Mouse (Mus musculus): ENCODE data around the gene Large1. TPM values are rescaled to one million over a fixed set of nuclear protein-coding genes. Genes with fewer than 3 reads are reported as not detected.
A peak's percentile ranks its signal among the peaks of the same experiment; 100 is the strongest.

Large1 gene
- polyA plus RNA-seq, 1 experiment from 2014 or later, result 2.8 TPM

DNA sequence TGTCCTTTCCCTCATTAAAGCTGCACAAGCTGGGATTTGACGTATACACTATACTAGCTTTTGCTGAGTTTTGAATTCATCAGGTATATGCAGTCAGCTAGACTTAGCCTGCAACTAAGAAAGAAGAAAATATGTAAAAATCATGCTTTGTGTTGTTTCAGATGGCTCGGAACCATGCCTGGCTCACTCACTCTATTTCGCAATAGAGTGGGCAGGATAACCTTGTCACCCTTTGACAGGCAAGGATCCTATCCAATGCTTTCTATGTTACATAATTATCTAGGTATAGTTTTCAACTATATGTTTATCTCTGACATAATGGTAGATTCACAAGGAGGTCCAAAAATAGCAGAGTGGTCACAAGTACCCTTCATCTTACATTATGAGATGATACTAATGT lies 109.2 kb downstream of the Large1 start:
- Histone ChIP-seq H3K9ac (ENCODE audit: low read depth, low read length) (no peak overlapping the region), H3K36me3 (ENCODE audit: control insufficient read depth, insufficient read depth) (no peaks in the 10 kb centered on the region), H3K4me2 (replicated peaks; ENCODE audit: low read depth) (no peak overlapping the region), H3K9me3 (ENCODE audit: control insufficient read depth) (no peaks in the 10 kb centered on the region), H3K4me3 (ENCODE audit: low read depth, low read length) (no peak overlapping the region), H3K4me1 (replicated peaks; ENCODE audit: control insufficient read depth, insufficient read depth, low read length) (no peaks in the 10 kb centered on the region), H3K27me3 (replicated peaks; ENCODE audit: control insufficient read depth, insufficient read depth, low read length) (no peaks in the 10 kb centered on the region), H3K27ac (ENCODE audit: low read depth, low read length) (no peak overlapping the region)
- 96% methylated on average over 3 of the region's 3 CpGs for WGBS
- ATAC-seq, result no peak
- no peak for TF ChIP-seq CTCF (IDR thresholded peaks at IDR 0.05; ENCODE audit: low read depth)

DNA sequence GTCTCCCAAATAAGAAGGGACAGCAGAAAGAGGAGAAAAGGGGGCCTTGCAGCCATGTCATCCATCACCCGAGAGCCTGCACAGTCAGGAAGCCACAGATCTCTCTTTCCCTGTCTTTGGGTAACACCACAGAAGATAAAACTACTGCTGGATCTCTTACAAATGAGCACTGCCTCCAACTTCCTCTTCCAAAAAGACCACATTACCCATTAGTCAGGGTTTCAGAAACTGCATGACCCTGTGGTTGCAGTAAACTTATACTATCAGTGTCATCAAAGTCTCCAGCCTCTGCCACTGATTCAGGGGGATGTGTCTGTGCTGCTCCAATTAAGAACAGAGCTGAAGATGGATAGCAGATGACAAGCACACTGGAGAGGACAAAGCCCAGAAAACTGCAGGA lies 111.3 kb downstream of the Large1 start:
- no peak overlapping the region for H3K4me2 ChIP-seq (replicated peaks; ENCODE audit: low read depth)
- no peak overlapping the region for H3K9ac ChIP-seq (ENCODE audit: low read depth, low read length)
- ATAC-seq, result no peak
- no peaks in the 10 kb centered on the region for H3K4me1 ChIP-seq (replicated peaks; ENCODE audit: control insufficient read depth, insufficient read depth, low read length)
- H3K27me3 ChIP-seq (replicated peaks; ENCODE audit: control insufficient read depth, insufficient read depth, low read length), result no peaks in the 10 kb centered on the region
- 79% methylated on average over 1 of the region's 1 CpGs for WGBS
- no peak overlapping the region for H3K4me3 ChIP-seq (ENCODE audit: low read depth, low read length)
- TF ChIP-seq CTCF (IDR thresholded peaks at IDR 0.05; ENCODE audit: low read depth), result no peak
- no peak overlapping the region for H3K27ac ChIP-seq (ENCODE audit: low read depth, low read length)
- no peaks in the 10 kb centered on the region for H3K36me3 ChIP-seq (ENCODE audit: control insufficient read depth, insufficient read depth)
- H3K9me3 ChIP-seq (ENCODE audit: control insufficient read depth), result no peaks in the 10 kb centered on the region

DNA sequence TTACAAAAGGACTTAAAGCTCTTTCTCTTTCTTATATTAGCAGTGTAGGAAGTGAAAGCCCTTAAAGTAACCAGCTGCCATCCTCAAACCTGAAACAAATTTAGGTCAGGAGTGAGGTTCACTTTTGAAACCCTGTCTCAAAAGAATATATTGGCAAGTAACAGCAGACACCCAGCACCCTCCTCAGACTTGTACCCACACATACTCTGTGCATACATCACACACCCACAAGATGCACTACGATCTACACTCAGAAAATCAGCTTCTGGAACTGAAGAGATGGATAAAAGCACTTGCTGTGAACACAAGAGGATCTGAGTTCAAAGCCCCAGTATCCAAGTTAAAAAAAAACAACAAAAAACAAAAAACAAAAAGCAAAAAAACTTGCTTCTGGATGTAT lies 119.1 kb downstream of the Large1 start:
- TF ChIP-seq CTCF (IDR thresholded peaks at IDR 0.05; ENCODE audit: low read depth), result no peak
- H3K4me3 ChIP-seq (ENCODE audit: low read depth, low read length), result no peak overlapping the region
- no peak overlapping the region for H3K4me2 ChIP-seq (replicated peaks; ENCODE audit: low read depth)
- H3K9me3 ChIP-seq (ENCODE audit: control insufficient read depth), result no peaks in the 10 kb centered on the region
- H3K36me3 ChIP-seq (ENCODE audit: control insufficient read depth, insufficient read depth), result no peaks in the 10 kb centered on the region
- 95% methylated on average over 1 of the region's 1 CpGs for WGBS
- no peak for ATAC-seq
- H3K27me3 ChIP-seq (replicated peaks; ENCODE audit: control insufficient read depth, insufficient read depth, low read length), result no peaks in the 10 kb centered on the region
- no peaks in the 10 kb centered on the region for H3K4me1 ChIP-seq (replicated peaks; ENCODE audit: control insufficient read depth, insufficient read depth, low read length)
- no peak overlapping the region for H3K27ac ChIP-seq (ENCODE audit: low read depth, low read length)
- no peak overlapping the region for H3K9ac ChIP-seq (ENCODE audit: low read depth, low read length)

DNA sequence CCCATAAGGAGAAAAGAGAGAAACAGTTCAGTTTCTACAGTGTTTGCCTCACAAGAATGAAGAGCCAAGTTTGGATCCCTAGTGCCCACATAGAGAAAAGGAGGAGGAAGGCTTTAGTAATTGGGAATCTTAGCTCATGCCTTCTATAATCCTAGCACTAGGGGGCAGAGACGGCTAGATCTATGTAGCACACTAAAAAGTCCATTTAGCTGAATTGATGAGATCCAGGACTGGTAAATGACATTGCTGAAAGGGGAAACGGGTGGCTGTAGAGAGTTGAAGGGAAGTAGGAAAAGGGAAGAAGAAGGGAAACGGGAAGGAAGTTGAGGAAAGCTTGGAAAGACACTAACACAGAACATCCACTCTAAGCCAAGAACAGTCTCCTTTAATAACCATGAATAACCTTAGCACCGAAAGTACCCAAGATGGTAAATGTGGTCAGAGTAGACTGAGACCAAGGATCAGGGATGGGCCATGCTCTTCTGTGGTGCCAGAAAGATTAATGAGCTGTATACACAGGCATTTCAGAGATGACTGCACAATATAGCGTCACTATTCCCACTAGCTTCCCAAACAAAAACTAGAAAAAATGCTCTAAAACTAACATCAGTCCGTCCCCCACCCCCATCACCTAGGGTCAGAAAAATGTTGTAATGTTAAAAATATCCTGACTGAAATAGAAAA lies 119.8 kb downstream of the Large1 start:
- WGBS, result 47% methylated on average over 6 of the region's 6 CpGs
- H3K27me3 ChIP-seq (replicated peaks; ENCODE audit: control insufficient read depth, insufficient read depth, low read length), result no peaks in the 10 kb centered on the region
- no peaks in the 10 kb centered on the region for H3K9me3 ChIP-seq (ENCODE audit: control insufficient read depth)
- H3K27ac ChIP-seq (ENCODE audit: low read depth, low read length), result no peak overlapping the region
- H3K9ac ChIP-seq (ENCODE audit: low read depth, low read length), result no peak overlapping the region
- no peak overlapping the region for H3K4me2 ChIP-seq (replicated peaks; ENCODE audit: low read depth)
- H3K4me3 ChIP-seq (ENCODE audit: low read depth, low read length), result no peak overlapping the region
- no peaks in the 10 kb centered on the region for H3K36me3 ChIP-seq (ENCODE audit: control insufficient read depth, insufficient read depth)
- no peak for ATAC-seq
- peak; percentile 87 for TF ChIP-seq CTCF (IDR thresholded peaks at IDR 0.05; ENCODE audit: low read depth)
- H3K4me1 ChIP-seq (replicated peaks; ENCODE audit: control insufficient read depth, insufficient read depth, low read length), result no peaks in the 10 kb centered on the region

DNA sequence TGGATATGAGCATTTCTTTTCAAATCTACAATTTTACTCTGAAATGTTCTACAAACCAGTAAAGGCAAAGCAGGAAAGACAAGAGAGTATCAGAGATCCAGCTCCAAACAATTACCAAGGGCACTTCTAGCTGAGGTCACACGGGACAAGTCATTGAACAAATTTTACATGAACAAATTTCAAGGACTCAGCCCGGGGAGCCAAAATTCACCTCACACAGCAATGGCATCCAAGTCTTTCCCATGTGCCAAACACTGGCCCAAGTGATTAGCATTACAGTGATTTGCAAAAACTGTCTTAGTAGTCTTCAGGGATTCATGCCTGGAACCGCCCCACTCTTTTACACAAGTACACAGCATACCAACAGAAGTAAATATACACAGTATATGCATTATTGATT lies 126.5 kb downstream of the Large1 start:
- H3K27ac ChIP-seq (ENCODE audit: low read depth, low read length), result no peak overlapping the region
- H3K27me3 ChIP-seq (replicated peaks; ENCODE audit: control insufficient read depth, insufficient read depth, low read length), result no peaks in the 10 kb centered on the region
- ATAC-seq, result no peak
- H3K36me3 ChIP-seq (ENCODE audit: control insufficient read depth, insufficient read depth), result no peaks in the 10 kb centered on the region
- H3K4me3 ChIP-seq (ENCODE audit: low read depth, low read length), result no peak overlapping the region
- no peaks in the 10 kb centered on the region for H3K4me1 ChIP-seq (replicated peaks; ENCODE audit: control insufficient read depth, insufficient read depth, low read length)
- 85% methylated on average over 3 of the region's 3 CpGs for WGBS
- H3K9ac ChIP-seq (ENCODE audit: low read depth, low read length), result no peak overlapping the region
- no peak for TF ChIP-seq CTCF (IDR thresholded peaks at IDR 0.05; ENCODE audit: low read depth)
- no peak overlapping the region for H3K4me2 ChIP-seq (replicated peaks; ENCODE audit: low read depth)
- no peaks in the 10 kb centered on the region for H3K9me3 ChIP-seq (ENCODE audit: control insufficient read depth)

DNA sequence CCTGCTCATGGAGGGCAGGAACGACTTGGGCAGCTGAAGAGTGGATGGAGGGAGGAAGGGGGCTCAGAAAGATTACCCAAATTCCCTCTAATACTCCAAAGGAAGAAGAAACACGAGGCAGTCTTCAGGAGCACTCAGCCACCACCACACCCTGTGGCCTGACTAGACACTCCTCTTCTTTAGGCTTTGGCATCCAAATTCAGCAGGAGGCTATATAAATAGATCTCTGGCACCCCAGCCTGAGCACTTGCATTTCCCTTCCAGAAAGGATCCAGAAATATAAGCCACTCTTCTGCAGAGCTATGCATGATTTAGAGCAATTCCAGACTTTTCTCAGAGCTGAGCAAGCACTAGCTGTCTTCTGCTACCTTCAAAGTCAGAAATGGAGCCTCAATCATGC lies 127.7 kb downstream of the Large1 start:
- H3K9ac ChIP-seq (ENCODE audit: low read depth, low read length), result no peak overlapping the region
- no peaks in the 10 kb centered on the region for H3K27me3 ChIP-seq (replicated peaks; ENCODE audit: control insufficient read depth, insufficient read depth, low read length)
- no peaks in the 10 kb centered on the region for H3K9me3 ChIP-seq (ENCODE audit: control insufficient read depth)
- 48% methylated on average over 2 of the region's 2 CpGs for WGBS
- H3K4me1 ChIP-seq (replicated peaks; ENCODE audit: control insufficient read depth, insufficient read depth, low read length), result no peaks in the 10 kb centered on the region
- no peak overlapping the region for H3K27ac ChIP-seq (ENCODE audit: low read depth, low read length)
- ATAC-seq, result no peak
- H3K36me3 ChIP-seq (ENCODE audit: control insufficient read depth, insufficient read depth), result no peaks in the 10 kb centered on the region
- no peak overlapping the region for H3K4me2 ChIP-seq (replicated peaks; ENCODE audit: low read depth)
- TF ChIP-seq CTCF (IDR thresholded peaks at IDR 0.05; ENCODE audit: low read depth), result no peak
- H3K4me3 ChIP-seq (ENCODE audit: low read depth, low read length), result no peak overlapping the region

Measured in intestine, postnatal 0 days (tissue).